Mouse (Mus musculus) MEL-GATA-1-ER (cell line): ENCODE measurements around the gene Tha1.

Source experiments
- DNase-seq: peaks from one replicate; pipeline ENCODE4 v3.0.0-alpha.2; 2012; ENCODE audit warnings: low read depth; ENCODE audit errors: extremely low read depth

Gene Tha1

GRCm38 (mm10) chr11:117872861-117873608, at the start of gene Tha1:
Gene Tha1 (minus strand): TSS chr11:117873481.
- DNase-seq, result no peak

- DNase-seq, result no peak
These were observed 45.9 kb upstream of the Tha1 start for GRCm38 (mm10) chr11:117919211-117919610.

- no peak for DNase-seq
These were observed 45.3 kb upstream of the Tha1 start for GRCm38 (mm10) chr11:117918541-117918940.

GRCm38 (mm10) chr11:117915837-117916236, 42.6 kb upstream of the Tha1 start:
- no peak for DNase-seq

- no peak for DNase-seq
These were observed 42.1 kb upstream of the Tha1 start for GRCm38 (mm10) chr11:117915341-117915740.

GRCm38 (mm10) chr11:117914531-117914930, 41.2 kb upstream of the Tha1 start:
- DNase-seq, result no peak

- peak; percentile 47 for DNase-seq
These were observed 39.5 kb upstream of the Tha1 start for GRCm38 (mm10) chr11:117912684-117913352.

- DNase-seq, result no peak
These were observed 36.1 kb upstream of the Tha1 start for GRCm38 (mm10) chr11:117909337-117909736.

- no peak for DNase-seq
These were observed 31.2 kb upstream of the Tha1 start for GRCm38 (mm10) chr11:117904442-117904841.

- DNase-seq, result no peak
These were observed 29.0 kb upstream of the Tha1 start for GRCm38 (mm10) chr11:117902282-117902681.

- DNase-seq, result no peak
These were observed 23.3 kb upstream of the Tha1 start for GRCm38 (mm10) chr11:117896533-117896932.

- no peak for DNase-seq
These were observed 21.4 kb upstream of the Tha1 start for GRCm38 (mm10) chr11:117894676-117895075.

GRCm38 (mm10) chr11:117892199-117892598, 18.9 kb upstream of the Tha1 start:
- DNase-seq, result no peak

- DNase-seq, result no peak
These were observed 18.4 kb upstream of the Tha1 start for GRCm38 (mm10) chr11:117891581-117892175.

GRCm38 (mm10) chr11:117890519-117891282, 17.4 kb upstream of the Tha1 start:
- DNase-seq, result no peak

GRCm38 (mm10) chr11:117889887-117890340, 16.6 kb upstream of the Tha1 start:
- no peak for DNase-seq

GRCm38 (mm10) chr11:117888853-117889822, 15.9 kb upstream of the Tha1 start:
- DNase-seq, result no peak

- DNase-seq, result no peak
These were observed 15.0 kb upstream of the Tha1 start for GRCm38 (mm10) chr11:117888168-117888852.

GRCm38 (mm10) chr11:117886000-117886399, 12.7 kb upstream of the Tha1 start:
- no peak for DNase-seq

GRCm38 (mm10) chr11:117882208-117882607, 8.9 kb upstream of the Tha1 start:
- DNase-seq, result no peak
